In genomic region chr12:11437907-11438447, GRCm38 (mm10) we compare ENCODE assay signal across 8 mouse cellular contexts. TPM values are rescaled to one million over a fixed set of nuclear protein-coding genes. Genes with fewer than 3 reads are reported as not detected.
DNase-seq lines count a peak whose midpoint lies in the region; ATAC-seq and TF ChIP-seq lines count a peak whose summit lies in the region.

No protein-coding gene starts in this region.

- H3K27ac ChIP-seq in kidney, postnatal 0 days, result no peak overlapping the region
- H3K27ac ChIP-seq in intestine, embryonic 15.5 days, result no peak overlapping the region

- H3K9ac ChIP-seq in kidney, postnatal 0 days (ENCODE audit: low read depth, low read length), result no peak overlapping the region
- no peak overlapping the region for H3K9ac ChIP-seq in intestine, embryonic 15.5 days

- no peak for TF ChIP-seq CTCF in kidney, postnatal 0 days (IDR thresholded peaks at IDR 0.05; ENCODE audit: low read depth)

- DNase-seq in kidney, postnatal 0 days (ENCODE audit: low spot score), result no peak
- DNase-seq in kidney, adult 8-10 months, result no peak
- DNase-seq in adrenal gland, postnatal 10 days, result peak; percentile 35
- DNase-seq in embryo, embryonic 11 days, result peak; percentile 27
- peak; percentile 28 for DNase-seq in retina, postnatal 1 day
- DNase-seq in gastrocnemius, adult 18-20 months (ENCODE audit: low spot score), result no peak

- ATAC-seq in kidney, postnatal 0 days (replicated peaks; ENCODE audit: low FRiP score, low read depth), result peak; percentile 47; the same call in 1 of the 2 replicates
- ATAC-seq in intestine, embryonic 15.5 days, result peak; percentile 50; the same call in 1 of the 2 replicates
- ATAC-seq in erythroid progenitor cell, adult 5-6 weeks (replicated peaks; ENCODE audit: low FRiP score, poor library complexity, severe bottlenecking), result no peak

- no peaks in the 10 kb centered on the region for H3K9me3 ChIP-seq in kidney, postnatal 0 days (replicated peaks; ENCODE audit: low read length)
- H3K9me3 ChIP-seq in intestine, embryonic 15.5 days, result no peaks in the 10 kb centered on the region

- H3K36me3 ChIP-seq in kidney, postnatal 0 days (ENCODE audit: insufficient read depth, low read length), result no peaks in the 10 kb centered on the region
- H3K36me3 ChIP-seq in intestine, embryonic 15.5 days, result no peaks in the 10 kb centered on the region

- peak overlapping the region; percentile 43 for H3K4me2 ChIP-seq in kidney, postnatal 0 days (ENCODE audit: low read length)
- H3K4me2 ChIP-seq in intestine, embryonic 15.5 days (replicated peaks), result peak overlapping the region; percentile 66

- no peak overlapping the region; the same call in 1 of the 2 replicates for H3K4me3 ChIP-seq in kidney, postnatal 0 days (replicated peaks; ENCODE audit: low read depth, low read length)
- H3K4me3 ChIP-seq in intestine, embryonic 15.5 days (replicated peaks), result no peak overlapping the region

- peaks cover 6% of the 10 kb centered on the region; the same call in 1 of the 2 replicates for H3K4me1 ChIP-seq in kidney, postnatal 0 days (replicated peaks; ENCODE audit: insufficient read depth, low read length)
- peaks cover 6% of the 10 kb centered on the region; the same call in 1 of the 2 replicates for H3K4me1 ChIP-seq in intestine, embryonic 15.5 days (replicated peaks)

- WGBS in kidney, postnatal 0 days, result 26% methylated on average over 23 of the region's 23 CpGs
- 30% methylated on average over 23 of the region's 23 CpGs for WGBS in intestine, embryonic 15.5 days

- 0 out of 2 replicates have a peak, but pooled peaks cover 4% of the 10 kb centered on the region for H3K27me3 ChIP-seq in kidney, postnatal 0 days (ENCODE audit: insufficient read depth, low read length)
- peaks cover 11% of the 10 kb centered on the region; the same call in 1 of the 2 replicates for H3K27me3 ChIP-seq in intestine, embryonic 15.5 days (replicated peaks)

RNA-seq across cellular contexts. Expression of gene Vsnl1, which starts 1.6 kb away (rescaled TPM):
- 0.05 and 0.13 TPM in 2 replicates for polyA plus RNA-seq in kidney, postnatal 0 days (2015; fragmentation: Nextera tagmentation; extraction: Ambion mirVana)
- 10 to 100 TPM; 18.2 to 26.9 TPM for total RNA-seq in adrenal gland, postnatal 10 days (2021)
- 0.44 and 0.62 TPM in 2 replicates for polyA plus RNA-seq in intestine, embryonic 15.5 days (2015; fragmentation: Nextera tagmentation; extraction: Ambion mirVana)
- not detected for total RNA-seq in gastrocnemius, adult 18-20 months (2021)
- total RNA-seq in erythroid progenitor cell, adult 5-6 weeks (2015; ENCODE audit: low replicate concordance), result not detected in 2 replicates
- not detected in 2 replicates for total RNA-seq in erythroid progenitor cell, adult 5-6 weeks (2017; ENCODE audit: low replicate concordance)

RNA-seq across cellular contexts. Expression of gene Rad51ap2, which starts 17.9 kb away (rescaled TPM):
- 0.19 and 0.30 TPM in 2 replicates for polyA plus RNA-seq in kidney, postnatal 0 days (2015; fragmentation: Nextera tagmentation; extraction: Ambion mirVana)
- total RNA-seq in adrenal gland, postnatal 10 days (2021), result under 1 TPM; 0.12 to 0.58 TPM
- 0.08 and 0.28 TPM in 2 replicates for polyA plus RNA-seq in intestine, embryonic 15.5 days (2015; fragmentation: Nextera tagmentation; extraction: Ambion mirVana)
- not detected for total RNA-seq in gastrocnemius, adult 18-20 months (2021)
- not detected in 2 replicates for total RNA-seq in erythroid progenitor cell, adult 5-6 weeks (2015; ENCODE audit: low replicate concordance)
- total RNA-seq in erythroid progenitor cell, adult 5-6 weeks (2017; ENCODE audit: low replicate concordance), result not detected in 2 replicates

Comparison
In these comparisons a context has a peak if more than half of its experiments do, and no peak if none do; other contexts are left out.
1. DNase-seq: peak in adrenal gland, postnatal 10 days (single experiment), embryo, embryonic 11 days (single experiment) and retina, postnatal 1 day (single experiment); none in kidney, postnatal 0 days (single experiment), kidney, adult 8-10 months (0 of 2) and gastrocnemius, adult 18-20 months (single experiment).
2. RNA of gene Vsnl1, which starts 1.6 kb away (total RNA-seq): 18.2 to 26.9 TPM in adrenal gland, postnatal 10 days; not detected in gastrocnemius, adult 18-20 months and not detected in erythroid progenitor cell, adult 5-6 weeks; every median in the first group is over 10 times any median in the second.